Mouse (Mus musculus) cortical plate, adult 2 months (tissue): ENCODE measurements around the gene Eef1a1.

Source experiments
- CTCF ChIP-seq: fragments of 200-500 bp; IDR thresholded peaks from 2 replicates; pipeline ENCODE4 v1.5.1; 2011; ENCODE audit warnings: mild to moderate bottlenecking, control low read depth, low read length; ENCODE audit not compliant: insufficient read depth; ENCODE audit errors: extremely low read depth
- POLR2A ChIP-seq: fragments of 200-500 bp; IDR thresholded peaks from 2 replicates; pipeline ENCODE4 v1.6.1; 2011; ENCODE audit warnings: mild to moderate bottlenecking, low read length, control low read depth; ENCODE audit not compliant: insufficient read depth; ENCODE audit errors: extremely low read depth

DNA sequence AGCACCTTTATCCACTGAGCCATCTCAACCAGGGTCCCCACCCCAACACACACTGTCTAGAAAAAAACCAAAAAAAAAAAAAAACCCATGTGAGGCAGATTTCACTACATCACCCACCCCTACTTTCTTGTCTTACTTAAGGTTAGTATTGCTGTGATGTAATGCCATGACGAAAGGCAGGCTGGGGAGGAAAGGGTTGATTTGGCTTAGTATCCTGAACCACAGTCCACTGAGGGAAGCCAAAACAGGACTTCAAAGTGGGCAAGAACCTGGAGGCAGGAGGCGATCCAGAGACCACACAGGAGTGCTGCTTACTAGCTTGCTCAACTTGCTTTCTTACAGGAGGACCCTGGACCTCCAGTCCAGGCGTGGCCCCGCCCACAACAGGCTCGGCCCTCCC is 38.5 kb downstream of the Eef1a1 start:
- TF ChIP-seq CTCF: no peak
- no peak for TF ChIP-seq POLR2A
